Mouse (Mus musculus) neural tube, embryonic 10.5 days (tissue): Measurements from ENCODE around the gene Tmem110.

Source experiments
- DNase-seq: peaks from one replicate; pipeline ENCODE4 v3.0.0-alpha.2; 2017; ENCODE audit warnings: low spot score; ENCODE audit errors: extremely low spot score

The Tmem110 gene

DNA sequence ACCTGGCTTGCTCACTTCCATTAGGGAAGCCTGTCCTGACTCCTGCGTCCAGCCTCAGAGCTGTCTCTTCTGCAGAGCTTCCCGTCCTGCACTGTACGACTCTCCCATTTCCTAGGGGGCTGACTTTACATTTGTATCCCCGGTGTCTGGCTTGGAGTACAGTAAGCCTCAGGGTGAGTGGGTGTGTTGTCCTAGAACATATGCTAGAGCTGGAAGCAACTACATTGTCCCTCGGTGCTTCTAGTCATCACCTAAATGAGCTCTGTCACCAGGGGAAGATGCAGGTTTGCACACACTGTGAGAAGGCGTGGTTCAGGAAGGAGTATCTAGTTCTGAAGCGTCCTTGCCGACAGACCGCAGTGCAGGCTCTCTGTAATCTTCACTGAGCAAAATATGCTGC lies 37.0 kb downstream of the Tmem110 start:
- DNase-seq = no peak

DNA sequence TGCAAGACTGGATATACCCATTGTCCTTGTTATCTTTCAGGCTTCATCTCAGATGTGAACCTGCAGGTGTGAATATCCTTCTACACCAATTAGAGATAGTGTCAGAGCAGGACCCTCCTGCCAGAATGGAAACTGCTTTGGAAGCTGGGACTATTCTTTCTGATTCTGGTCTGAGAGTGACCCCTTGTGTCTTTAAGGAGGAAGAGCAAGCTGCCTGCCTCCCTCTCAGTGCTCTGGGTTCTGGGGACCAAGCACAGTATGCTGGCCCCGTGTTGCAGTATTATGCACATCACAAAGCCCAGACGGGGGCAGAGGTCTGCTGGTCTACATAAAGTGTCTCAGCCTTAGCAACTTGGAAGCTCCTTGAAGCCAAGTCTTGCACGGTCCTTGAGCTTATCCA lies 39.9 kb downstream of the Tmem110 start:
- no peak for DNase-seq

DNA sequence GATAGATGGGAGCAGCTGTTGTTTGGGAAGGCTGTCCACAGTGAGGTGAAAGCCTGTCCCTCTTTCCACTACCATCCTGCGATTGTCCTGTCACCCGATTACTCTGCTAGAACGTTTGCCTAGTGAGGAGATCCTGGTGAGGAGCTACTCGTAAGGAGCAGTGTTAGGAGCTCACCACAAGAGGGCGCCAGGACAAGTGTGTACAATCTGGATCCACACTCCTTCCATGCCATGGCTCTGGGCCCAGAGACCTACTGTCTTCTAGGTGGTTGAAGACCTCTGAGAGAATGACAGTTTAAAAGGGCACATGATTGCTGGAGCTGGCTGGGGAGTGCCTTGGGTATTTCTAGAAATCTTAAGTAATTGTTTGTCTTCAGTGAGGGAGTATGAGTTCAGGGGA lies 41.7 kb downstream of the Tmem110 start:
- peak; percentile 62 for DNase-seq

DNA sequence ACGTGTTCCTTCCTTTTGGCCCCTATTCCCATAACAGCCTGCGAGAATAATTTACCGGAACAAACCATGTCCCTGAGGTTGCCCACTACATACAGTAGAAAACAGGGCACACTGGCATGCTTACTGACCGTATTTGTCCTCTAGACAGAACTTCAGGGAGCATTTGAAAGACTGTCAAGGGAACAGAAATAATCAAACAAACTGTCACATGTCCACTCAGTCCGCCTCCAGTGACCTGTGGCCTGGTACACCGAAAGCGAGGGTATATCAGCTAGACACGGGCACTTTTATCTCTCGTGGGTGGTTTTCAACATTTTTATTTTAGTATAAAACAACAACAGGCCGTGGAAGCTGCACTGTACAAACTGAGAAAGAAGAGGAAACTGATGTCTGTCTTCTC lies 43.4 kb downstream of the Tmem110 start:
- DNase-seq = no peak

DNA sequence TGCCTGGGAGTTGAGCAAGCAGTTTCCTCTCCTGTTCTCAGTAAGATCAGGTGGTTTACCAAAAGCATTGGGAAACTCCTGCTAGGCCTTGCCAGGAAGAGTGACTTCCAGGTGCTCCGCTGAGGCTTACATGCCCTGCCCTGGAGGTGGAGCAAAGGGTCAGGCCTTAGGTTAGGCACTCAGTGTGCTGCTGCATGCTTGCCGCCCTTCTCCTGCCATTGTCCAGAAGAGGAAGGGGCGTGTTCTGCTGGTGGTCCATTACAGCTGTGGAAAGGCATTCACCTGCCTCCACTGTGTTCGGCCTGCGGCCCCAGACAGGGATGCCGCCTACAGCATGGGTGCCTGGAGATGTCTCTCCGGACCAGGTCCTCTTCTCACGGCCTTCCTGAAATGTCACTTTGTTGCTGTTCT lies 44.0 kb downstream of the Tmem110 start:
- DNase-seq = no peak

DNA sequence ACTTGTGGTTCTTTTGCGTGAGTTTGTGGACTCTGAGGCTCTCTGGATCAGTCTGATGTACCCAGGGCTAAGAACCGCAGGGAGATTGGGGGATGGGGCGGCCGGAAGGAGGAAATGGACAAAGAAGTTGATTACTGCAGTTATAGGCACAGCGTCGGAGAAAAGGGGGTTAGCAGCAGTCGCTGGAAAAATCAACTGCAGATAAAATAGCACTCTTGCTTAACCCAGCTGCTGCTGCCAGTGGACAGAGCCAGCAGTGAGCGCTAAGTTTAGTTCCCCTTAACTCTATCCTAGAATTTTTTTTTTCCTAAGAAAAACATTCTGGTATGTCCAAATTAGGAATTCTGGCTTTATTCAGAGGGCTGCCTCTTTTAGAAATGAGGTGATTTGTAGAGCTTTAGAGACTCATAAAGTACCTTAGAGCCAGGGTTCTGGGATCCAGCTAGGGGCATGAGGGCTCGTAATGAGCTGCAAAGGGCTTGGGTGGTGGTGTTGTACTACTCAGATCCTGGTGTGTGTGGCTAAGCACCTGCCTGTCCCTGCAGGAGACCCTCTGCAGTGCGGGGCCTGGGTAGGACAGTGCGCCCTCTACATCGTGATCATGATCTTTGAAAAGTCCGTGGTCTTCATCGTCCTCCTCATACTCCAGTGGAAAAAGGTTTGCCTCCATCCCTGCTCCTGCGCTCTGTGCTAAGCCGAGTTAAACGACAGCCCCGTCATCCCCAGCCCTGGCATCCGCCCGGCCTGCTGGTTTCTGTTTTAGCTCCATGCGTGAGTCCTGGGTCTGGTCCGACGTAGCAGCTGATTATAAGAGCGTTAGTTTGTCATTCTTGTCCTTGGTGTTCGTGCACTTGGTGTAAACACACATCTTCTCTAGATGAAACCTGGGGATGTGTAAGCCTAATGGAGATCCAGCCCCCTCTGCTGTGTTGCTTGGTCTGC lies 45.1 kb downstream of the Tmem110 start:
- no peak for DNase-seq

DNA sequence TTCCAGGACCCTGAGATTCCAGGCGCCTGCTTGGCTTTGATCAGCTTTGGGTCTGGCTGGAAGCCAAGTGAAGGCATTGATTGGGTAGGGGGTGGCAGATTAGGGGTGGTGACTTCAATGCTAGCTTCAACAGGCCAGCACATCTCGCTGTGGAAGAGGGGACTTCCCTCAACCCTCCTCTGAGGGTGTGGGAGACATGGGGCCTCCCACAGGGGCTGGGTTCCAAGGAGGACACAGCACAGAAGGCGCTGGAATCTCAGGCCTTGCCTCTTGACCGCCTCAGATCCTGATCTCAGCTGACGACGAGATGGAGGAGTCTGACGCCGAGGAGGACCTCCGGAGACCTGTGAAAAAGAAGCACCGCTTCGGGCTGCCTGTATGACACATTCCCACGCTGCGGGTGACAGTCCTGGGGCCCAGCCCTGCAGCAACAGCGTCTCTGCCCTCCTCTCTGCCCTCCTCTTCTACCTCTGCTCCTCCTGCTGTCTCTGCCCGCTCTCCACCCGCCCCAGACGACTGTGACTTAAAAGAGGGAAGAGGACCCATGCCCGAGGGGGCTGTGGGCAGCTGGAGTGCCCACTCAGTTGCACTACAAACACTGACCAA lies 48.8 kb downstream of the Tmem110 start:
- no peak for DNase-seq

DNA sequence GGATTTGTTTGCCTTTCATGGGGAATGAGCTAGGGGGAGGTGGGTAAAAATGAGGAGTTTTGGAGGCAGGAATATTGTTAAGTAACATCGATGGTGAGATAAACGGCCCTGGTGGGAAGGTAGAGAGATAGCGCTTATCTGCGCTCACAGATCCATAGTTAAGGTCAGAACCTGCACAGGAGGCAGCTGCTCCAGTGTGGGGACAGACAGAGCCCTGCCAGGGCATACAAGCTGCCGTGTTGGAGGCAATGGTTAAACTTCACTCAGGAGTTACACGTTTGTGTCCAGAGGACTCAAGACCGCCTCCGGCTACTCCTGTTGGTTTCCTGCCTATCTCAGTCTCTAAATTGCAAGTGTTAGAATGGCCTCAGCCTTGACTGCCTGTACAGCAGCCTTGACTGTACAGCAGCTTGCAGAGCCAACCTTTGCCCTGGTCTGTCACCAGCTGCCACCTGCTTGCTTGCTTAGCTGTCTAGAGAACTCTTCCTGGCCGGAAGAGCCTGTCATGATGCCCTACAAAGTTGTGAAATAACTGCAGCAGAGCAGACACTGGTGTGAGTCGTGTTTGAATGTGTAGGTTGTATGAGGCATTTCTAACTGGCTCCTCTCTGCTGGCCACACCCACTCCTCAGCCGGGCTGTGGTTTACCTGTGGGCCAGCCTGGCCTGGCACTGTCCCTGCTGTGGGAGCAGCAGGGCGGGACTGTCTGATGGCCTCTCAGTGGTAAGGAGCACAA lies 49.9 kb downstream of the Tmem110 start:
- no peak for DNase-seq

DNA sequence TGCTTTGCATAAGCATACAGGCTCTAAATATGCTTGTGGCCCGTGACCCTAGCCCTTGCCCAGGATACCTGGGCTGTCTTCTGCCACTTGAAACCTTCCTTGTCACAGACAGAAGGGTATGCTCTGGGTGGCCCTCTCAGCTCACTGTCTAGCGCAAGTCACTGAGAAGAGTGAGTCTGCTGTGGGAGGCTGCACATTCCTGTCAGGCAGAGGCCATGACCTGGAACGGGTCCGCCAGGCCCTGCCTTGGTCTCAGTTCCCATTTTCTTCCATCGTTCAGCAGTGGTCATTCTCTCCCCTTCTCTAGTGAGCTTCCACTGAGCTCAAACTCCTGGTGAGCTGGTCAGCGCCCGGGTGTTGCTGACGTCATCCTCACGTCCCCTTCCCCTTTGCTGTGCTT lies 50.6 kb downstream of the Tmem110 start:
- DNase-seq = no peak

DNA sequence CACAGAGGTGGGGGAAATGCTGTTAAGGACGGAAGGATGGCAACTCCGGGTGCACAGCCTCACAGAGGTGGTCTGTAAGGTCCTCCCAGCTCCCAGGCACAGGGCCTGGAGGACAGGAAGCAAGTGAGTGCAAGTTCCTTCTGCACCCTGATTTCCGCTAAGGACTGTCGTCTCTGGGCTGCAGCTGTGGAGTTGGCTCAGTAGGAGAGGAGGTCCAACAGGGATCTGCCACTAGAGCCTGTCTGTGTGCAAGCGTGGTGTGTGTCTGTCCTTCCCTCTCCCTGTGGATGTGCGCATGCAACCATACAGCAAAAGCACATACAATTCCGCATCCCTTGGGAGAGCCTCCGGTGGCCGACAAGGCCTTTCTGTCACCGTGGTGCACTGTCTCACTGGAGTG lies 51.1 kb downstream of the Tmem110 start:
- DNase-seq = no peak

DNA sequence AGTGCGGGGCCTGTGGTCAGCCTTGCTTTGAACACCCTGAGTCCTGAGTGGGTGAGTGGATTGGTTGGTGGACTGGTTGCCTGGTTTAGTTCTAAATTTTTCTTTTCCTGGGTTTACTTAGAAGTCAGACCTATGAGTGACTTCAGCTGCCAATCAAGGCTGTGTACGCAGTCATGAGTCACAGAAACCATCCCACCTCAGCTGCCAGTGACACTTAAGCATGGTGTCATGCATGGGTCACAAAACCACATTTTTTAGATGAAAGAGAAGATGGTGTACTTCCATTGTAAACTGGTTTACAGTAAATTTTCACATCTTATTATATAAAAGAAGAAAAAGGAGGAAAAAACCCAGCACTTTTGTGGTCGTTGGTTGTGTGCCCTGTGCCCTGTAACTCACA lies 52.4 kb downstream of the Tmem110 start:
- DNase-seq = no peak

DNA sequence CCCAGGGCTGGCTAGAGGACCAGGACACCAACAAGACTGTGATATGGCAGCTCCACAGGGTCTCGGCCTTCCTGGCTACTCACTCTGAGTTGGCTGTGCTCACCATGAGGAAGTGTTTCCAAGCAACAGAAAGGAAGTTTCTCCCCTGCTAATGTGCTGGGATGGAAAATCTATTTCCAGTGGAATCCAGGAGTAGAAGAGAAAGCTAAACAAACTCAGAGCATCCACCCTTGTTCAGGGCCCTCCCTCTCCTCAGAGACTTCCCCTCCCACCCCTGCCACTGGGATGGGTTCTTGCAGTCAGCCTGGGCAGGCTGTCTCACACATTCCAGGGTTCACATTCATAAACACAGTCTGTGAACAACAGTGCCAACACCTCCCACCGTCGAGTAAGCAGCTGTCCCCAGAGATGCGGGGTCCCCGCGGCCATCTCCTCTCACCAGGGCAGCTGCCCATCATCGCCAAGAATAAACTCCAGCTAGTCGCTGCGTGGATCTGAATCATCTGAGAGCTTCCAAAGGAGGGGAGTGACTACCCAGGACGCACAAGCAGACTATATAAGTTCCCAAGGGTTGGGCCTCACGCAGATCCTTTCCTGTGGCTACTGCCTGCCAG lies 53.7 kb downstream of the Tmem110 start, which contains the start of gene Mustn1:
Mustn1 (plus strand) TSS at position 243 of the 614 bp plus-strand sequence.
- DNase-seq = no peak

DNA sequence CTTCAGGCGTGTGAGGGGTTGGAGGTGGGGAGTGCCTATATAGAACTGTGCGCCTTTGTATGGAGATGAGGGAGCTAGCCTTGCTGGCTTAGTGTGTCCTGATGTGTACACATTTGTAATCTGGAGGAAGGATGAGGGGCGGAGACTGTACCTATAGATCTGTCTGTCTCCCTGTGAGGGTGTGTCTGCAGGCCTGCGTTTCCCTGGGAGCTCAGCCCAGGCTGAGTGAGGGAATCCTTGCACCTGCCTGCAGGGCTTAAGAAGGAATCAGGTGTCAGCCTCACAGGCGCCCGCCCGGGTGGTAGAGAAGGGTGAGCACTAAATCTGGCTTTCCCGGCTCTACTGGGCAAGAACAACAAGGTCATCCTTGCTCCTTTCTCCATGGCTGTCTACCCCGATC lies 54.4 kb downstream of the Tmem110 start:
- no peak for DNase-seq

DNA sequence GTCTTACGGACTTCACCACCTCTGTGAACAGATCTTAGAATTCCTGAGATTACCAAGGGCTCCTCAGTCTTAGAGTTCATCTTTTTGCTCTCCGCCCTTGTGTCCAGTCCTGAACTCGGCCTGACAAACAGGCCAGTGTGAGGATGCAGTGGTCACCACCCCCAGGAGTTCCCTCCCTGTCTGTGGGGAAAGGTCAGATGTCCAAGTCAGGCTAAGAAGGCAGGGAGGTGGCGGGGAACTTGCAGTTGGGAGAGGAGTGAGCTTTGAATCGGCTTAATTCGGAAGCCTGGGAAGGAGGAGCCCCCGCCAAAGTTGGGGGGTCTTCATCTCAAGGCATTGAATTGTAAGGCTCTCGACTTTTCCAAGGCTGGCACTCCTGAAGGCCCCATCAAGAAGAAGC lies 54.9 kb downstream of the Tmem110 start:
- DNase-seq = no peak

DNA sequence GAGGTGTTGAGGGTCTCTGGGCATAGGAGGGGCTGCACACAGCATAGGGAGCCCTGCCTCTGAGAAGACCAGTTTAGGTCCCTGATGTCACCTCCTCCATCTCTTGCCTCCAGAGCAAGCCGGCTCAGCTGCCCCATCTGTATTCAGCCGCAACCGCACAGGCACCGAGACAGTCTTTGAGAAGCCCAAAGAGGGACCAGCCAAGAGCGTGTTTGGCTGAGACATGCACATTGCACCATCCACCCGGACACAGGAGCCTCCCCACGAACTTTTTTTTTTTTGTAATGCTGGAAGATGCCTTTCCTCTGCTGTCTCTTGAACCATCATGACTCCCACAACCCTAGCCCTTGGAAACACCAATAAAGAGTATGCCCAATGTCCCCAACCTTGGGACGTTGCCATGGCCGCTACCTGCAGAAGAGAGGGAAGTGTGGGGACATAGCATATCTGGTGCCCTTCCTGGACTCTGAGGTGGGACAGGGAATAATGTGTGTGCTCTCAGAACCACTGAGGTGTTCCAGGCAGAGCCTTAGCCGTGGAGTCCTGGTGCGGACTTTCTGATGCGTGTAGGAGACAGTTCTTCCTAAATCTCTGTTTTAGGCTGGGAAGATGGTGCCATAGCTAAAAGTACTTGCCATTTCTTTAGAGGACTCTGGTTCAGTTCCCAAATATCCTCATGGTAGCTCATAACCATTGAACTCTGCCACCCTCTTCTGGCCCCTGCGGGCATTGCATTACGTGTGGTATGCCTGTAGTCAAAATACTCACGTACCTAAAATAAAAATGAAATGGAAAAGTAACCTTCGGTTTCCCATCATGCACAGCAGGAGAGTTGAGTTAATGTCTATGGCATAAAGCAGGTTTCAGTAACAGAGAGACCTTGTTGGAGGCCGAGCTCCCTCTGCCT lies 55.7 kb downstream of the Tmem110 start:
- no peak for DNase-seq

DNA sequence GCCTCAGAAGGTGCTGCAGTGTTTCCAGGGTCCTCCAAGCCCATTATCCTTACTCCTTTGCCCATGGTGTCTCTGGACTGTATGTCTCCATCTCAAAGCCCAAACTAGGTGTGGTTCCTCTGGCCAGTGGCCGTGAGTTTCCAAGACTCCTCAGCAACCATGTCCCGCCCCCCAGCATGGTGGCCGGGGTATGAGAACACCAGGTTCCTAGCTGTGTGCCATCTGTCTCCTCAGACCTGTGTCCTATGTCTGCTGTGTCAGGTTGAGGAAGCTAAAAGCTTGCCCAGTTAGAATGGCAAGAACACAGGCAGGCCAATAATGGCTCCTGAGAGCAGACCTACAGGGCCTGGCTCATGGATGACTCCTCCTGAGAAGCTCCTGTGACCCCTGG lies 56.3 kb downstream of the Tmem110 start:
- no peak for DNase-seq

DNA sequence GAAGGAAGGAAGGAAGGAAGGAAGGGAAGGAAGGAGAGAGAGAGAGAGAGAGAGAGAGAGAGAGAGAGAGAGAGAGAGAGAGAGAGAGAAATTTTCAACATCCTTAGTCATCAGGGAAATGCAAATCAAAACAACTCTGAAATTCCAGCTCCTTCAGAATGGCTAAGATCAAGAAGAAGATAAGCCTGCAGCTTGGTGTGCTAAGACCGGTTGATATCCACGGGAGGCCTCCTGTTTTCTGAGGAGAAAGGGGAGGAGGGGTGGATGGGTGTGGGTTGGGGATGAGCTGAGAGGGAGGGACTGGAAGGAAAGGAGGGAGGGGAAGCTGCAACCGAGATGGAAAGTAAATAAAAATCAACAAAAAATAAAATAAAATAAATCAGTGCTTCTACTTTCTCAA lies 59.9 kb downstream of the Tmem110 start:
- DNase-seq = no peak

DNA sequence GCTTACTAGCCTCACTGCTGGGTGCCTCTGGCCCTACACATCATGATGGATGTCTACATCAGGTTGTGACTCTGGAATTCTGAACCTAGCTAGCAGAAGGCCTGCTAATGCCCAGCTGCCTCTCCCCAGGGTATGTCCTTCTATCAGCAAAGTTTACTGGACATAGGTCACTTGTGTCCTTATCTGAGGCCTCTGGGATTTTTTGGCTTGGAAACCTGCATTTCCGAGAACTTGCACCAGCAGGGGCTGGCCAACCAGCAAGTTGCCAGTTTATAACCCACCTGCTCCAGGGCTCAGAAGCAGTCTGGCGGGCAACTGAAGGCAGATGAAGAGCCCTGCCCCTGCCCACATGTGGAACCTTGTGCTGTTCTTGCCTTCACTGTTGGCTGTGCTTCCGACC lies 60.8 kb downstream of the Tmem110 start, which contains the start of gene Itih4:
Itih4 (plus strand) TSS at position 273 of the 400 bp plus-strand sequence.
- DNase-seq = no peak

DNA sequence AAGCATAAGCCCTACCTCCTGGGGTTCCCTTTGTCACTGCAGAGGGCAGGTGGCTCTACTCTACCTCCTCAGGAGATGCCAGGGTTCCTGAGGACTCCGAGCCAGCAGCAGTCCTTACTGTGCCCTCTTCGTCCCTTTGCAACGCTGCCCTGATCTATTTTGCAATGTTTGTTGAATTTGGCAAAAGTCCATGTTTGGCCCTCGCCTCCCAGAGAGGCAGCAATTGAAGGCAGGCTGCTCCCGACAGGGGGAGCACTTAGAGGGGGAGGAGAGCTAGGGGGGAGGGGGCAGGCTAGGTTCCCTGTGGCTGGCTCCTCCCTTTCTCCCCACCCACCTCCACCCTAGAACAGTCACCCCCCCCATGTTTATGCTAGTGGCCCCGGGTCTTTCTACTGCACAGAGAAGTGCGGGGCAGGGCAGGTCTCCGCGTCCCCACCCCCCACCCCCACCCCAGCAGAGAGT lies 62.9 kb downstream of the Tmem110 start:
- no peak for DNase-seq

DNA sequence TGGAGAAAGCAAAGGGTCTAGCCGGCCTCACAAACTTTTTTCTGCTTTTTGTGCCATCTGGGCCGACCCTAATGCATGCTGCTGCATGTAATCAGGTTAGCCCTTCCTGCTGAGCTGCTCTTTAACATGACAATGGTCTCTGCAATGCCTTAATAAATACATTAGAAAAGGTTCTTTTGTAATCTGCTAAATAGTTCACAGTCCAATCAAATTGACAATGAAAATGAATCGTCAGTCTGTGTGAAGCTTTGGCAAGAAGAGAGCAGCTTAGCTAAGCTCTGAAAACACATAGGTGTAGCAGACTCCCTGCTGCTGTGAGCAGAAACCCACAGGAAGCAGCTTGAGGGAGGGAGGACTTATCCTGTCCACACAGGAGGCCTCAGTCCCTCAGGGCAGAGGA lies 74.6 kb downstream of the Tmem110 start:
- no peak for DNase-seq
